Mouse (Mus musculus) B cell, adult 2 months (primary cell): ENCODE data around the gene Lrit3.
"Not testable (repeated sequence)": the region's sequence is repeated elsewhere in the genome, so short reads cannot be mapped to it uniquely, and the experiment has no call there.

Experiments used
- DNase-seq, 2 experiments: peaks; one replicate each; pipeline ENCODE4 v3.0.0; 2022

Lrit3 gene

DNA sequence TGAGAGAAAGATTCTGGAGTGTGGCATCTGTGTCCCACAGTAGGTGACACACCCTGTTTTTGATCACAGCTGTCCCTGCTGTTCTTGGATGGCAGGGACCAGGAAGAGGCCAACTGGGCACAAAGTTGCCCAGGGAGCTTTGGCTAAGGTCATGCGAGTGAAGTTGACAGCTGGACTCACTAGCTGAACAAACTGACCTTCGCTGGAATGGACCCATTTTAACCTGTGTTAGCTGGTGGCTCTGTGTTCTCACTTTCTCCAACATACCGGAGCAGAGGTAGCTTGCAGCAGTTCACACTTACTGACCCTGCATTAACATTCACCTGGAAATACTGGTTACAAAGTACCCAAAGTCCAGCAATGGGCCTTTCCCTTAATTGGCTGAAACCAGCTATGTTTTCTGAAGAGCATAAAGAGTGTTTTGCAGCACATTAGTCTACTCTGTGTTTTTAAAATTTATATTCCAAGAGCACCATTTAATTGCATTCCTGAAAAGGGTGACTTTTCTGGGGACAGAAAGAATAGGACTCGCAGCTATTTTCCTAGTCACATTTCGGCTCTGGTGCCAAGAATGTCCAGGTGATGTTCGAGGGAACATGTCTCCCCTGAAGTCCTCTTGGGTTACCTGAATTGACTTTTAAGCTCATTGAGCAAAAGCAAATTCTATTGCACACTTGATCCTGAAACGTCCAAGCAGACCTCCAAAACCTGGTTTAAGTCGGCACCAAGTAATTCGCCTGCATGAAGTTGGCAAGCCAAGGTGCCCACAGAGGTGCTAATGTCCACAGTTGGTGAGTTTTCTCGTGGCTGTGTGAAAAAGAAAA is 36.6 kb downstream of the Lrit3 start:
- no peak for DNase-seq

DNA sequence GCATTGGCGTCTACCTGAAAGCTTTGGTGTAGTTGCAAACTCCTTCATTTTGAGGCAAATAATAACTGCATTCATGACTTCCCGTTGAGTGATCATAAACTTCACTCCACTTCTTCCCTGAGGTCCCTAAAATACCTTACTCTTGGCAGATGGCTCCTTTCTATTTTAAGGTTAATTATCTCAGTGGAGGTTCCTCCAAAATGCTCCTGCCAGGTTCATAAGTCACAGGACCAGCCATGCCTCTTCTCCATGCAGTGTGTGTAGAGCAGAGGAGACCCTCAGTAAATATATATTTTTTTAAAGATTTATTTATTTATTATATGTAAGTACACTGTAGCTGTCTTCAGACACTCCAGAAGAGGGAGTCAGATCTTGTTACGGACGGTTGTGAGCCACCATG is 37.7 kb downstream of the Lrit3 start:
- no peak for DNase-seq

DNA sequence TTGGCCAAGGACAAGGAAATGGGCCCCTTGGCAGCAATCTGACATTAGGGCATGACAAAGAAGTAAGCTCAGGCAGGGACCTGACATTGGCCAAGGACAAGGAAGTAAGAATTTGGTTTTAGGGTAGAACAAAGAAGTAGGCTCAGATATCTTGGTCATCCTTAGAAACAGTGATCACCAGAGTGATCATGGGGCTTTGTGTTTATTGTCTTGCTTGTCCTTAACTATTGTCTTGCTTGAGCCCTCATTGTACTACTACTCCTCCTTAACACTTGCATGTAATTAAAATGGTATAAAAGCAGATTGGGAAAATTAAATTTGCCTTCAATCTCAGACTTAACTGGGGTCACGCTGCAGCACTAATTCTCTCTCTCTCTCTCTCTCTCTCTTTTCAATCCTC is 46.2 kb downstream of the Lrit3 start:
- DNase-seq, result not testable (repeated sequence)

DNA sequence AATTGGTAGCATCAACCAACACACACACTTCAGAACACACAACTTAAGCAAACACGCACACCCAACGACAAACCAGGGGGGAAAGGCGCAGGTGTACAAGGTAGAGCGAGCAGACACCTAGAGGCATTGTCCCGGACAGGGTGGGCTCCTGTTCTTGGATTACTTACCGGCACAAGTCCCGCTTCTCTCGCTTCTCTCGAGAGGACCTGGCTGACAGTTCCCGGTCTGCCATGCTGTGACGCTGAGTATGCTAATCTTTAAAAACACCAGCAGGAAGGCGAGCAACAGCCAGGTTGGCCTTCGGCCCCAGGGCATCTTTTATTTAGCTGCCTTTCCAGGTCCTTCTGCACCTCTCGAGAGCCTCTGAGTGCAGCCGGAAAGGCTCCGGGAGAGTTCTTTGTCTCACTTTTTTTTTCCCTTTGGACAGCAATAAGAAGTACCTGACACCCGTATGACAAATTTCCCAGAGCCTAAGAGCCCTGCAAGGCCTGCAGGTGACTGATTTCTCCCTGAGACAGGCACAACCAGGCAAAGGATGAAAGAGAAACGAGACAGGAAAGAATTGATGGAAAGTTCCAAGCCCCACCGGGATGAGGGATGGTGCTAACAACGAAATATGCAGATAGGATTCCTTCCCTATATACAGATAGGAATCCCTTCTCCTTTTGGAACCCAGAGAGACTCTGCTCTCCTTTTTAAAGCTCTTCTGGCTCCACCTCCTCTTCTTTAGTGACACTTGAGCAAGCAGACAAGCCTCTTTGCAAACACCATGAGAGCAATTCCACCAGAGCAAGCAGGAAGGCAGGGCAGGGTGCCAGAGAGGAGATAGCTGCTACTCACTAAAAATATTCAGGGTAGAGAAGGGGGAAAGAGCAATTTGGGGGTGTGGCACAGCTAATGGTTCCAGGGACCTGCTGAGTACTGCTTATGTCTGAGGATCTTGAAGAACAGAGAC is 48.9 kb downstream of the Lrit3 start, which contains the start of gene Egf:
Gene Egf, minus strand, starts transcription at position 667 of the 955 bp plus-strand sequence.
- DNase-seq, result no peak

DNA sequence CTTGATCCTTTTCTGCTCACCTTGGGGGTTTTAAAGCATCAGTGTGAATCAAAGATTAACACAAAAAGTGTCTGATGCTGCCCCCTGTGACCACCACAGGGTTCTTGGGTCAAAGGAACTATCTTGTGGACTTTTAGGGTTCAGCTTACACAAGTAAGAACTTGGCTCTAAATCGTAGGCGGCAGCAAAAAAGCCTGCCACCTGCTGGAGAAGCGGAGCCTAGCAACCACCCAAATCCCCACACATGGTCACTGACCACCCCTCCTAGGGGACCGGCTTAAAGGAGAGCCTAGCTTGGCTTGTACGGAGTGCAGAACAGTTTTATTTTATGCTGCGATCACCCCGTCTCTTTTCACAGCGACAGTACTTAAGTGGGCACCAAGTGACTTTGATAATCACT is 59.0 kb downstream of the Lrit3 start:
- DNase-seq, result peak; percentile 65 to 72

DNA sequence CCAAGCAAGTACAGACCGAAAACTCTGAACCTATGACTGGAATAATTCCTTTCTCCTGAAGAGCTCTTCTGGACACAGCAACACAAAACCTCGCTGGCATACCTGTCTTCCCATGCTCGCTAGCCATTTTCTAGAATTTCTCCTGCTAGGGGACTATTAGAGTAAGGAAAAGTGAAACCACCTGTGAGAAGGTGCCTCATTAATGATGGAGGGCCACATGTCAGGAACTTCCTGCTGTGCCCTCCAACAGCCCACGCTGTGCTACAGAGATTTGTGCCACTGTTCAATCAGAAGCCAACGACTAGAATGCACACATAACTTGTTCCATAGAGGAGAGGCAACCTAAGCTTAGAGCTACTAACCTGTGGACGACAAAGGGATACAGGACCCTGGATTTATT is 61.0 kb downstream of the Lrit3 start:
- no peak for DNase-seq

DNA sequence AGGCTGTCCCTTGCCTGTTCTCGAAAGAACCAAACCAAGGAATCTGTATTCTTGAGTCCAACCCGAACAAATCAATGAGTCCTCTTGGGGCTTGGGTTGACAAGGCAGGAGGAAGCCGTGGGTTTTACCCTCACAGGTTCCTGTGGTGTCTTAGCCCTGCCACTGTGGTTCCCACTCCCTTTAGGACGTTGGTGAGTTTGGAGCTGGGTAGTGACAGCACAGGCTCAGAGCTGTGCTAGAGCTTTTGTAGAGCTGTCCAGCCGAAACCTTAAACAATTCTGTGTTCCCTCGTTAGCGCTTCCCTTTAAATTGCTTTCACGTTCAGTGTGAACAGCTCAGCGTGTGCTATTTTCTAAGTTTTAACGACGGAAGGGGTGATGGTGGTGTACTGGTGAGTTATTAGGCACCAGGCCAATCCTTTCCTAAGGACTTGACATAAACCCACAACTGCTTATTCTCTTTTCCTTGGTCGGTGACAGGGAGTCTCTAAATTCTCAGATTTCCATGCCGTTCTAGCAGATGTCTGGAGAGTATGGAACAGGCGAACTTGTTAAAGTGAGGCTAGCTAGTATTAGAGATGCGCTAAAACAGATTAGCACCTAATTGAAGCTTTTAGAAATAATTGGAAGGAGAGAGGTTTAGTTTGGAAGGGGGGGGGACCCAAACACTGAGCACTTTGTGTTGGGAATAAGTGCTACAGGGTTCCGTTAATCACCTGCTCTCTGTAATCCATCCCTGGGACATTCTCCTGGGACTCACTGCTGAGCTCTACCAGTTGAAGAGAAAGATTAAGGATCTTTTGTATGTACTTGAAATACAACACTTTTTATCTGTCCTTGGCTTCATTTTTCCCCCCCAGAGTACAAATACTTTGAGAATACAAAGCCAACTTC is 65.3 kb downstream of the Lrit3 start:
- no peak for DNase-seq
